Mouse (Mus musculus) G1E (cell line): ENCODE measurements at regions not wholly inside any gene's neighbourhood (a gene's known extent, or its start where the extent isn't known, plus 50 kb on each side); places are given as distances from the start of the nearest gene placed in this dataset.

Experiments
- CTCF ChIP-seq: IDR thresholded peaks from 2 replicates; pipeline ENCODE4 v1.5.1; 2012; ENCODE audit warnings: low read depth, low read length, inconsistent platforms, mixed read lengths
- GATA1 ChIP-seq: IDR thresholded peaks from 2 replicates; pipeline ENCODE4 v1.6.1; 2012; ENCODE audit warnings: borderline replicate concordance, low read length, inconsistent platforms, mixed read lengths

DNA sequence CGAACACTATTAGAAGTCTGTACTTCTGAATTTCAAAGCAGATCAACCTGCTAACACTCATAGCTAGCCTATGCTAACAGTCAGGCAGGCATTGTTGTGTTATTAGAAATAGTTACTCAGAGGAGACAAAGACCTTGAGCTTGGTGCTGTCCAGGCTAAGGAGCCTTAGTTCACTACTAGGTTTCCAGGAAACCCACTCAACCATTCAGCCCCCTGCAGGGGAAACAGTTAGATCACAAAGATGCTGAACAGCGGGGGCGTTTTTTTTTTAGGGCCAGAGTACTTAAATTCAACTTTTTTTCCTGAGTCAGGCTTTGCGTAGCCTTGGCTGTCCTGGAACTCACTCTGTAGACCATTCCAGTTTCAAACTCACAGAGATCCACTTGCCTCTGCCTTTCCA lies 130.7 kb downstream of the Gxylt1 start:
- TF ChIP-seq GATA1 (no peak), CTCF (no peak)
